Mouse (Mus musculus): ENCODE measurements around the gene Zdhhc22.

Zdhhc22 gene

DNA sequence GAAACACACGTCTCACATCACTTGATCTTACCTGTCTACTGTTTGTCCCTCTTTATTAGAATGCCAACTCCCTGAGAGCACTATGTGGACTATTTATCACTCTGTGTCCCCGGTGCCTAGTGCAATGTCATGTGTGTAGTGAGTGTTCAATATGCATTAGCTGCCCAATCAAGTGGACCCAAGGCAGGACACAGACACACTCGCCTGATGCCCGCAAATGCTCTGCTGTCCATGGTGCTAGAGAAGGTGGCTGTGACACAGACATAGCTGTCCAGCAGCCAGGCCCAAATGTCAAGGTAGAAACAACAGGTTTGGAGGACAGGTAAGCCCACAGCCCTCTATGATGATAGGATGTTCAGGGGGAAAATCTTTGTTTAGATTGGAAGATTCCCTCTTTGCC, 3.9 kb upstream of the Zdhhc22 start:
- DNase-seq = no peak

GRCm38 (mm10) chr12:86990755-86991110, 503 bp upstream of the Zdhhc22 start:
- no peak for DNase-seq

- DNase-seq = peak; percentile 40
These were observed 852 bp downstream of the Zdhhc22 start for GRCm38 (mm10) chr12:86989378-86989777.

- DNase-seq = no peak
These were observed 2.0 kb downstream of the Zdhhc22 start for GRCm38 (mm10) chr12:86988227-86988626.

DNA sequence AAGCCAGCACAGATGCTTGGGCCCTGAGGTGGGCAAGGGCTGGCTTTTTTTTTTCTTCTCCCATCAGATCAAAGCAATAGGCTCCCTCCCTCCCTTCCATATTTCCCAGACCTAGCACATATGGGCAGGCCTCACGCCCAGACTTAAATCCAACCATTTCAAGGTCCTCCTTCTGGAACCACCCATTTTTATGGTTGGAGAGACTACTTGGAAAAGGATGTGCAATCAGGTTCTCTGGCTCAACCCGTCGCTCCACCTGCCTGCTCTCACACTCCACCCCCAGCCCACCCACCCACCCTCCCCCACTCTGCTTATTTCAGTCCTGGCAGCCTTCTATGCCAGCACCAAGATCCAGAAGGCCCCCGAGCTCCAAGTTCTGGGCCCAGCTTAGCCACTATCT, 3.7 kb downstream of the Zdhhc22 start:
- no peak for DNase-seq

DNA sequence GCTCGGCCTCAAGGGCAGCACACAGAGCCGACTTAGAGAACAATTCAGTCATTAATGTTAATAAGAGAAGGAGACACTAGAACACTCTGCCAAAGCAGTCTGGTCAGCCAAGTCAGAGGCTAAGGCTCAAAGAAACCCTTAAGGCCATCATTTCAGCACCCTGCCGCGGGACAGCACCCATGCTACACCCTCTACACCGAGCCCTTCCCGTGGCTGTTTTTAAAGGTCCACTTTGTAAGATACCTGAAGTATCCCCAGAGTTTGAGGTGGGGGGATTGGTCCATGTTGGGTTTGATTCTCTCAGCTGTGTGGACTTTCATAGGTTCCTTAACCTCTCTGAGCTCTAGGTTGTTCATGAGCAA, 6.1 kb downstream of the Zdhhc22 start:
- DNase-seq = peak; percentile 36

DNA sequence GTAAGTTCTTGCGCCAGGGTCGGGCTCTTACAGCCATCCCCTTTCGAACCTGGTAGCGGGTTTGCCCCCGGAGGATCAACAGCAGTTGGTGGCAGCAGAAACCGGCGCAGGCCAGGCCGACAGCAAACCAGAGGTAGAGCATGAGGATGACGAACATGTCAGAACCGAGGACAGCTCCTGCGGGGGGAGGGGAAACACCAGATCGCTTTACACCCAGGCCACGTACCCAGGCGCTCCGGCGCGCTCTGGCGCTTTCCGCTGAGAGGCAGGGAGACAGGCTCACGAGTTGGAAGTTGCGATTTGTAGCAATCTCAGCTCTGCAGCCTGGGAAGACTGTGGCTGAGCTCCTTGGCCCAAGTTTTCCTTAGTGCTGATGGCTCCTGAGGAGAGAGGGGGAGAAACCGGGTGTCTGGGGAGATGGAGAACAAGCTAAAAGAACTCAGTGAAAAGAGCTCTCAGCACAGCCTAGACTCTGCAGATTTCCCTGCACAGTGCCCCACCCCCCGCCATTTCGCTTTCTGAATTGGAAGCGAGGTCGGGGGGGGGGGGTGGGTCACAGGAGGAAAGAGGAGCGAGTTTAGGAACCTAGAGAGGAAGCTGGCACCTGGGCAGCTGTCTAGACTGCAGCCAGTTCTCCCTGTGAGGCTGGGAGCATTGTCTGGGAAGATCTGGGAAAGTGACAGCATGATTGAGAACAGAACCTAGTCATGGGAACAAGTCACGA, 6.6 kb downstream of the Zdhhc22 start:
- DNase-seq = peak; percentile 73

DNA sequence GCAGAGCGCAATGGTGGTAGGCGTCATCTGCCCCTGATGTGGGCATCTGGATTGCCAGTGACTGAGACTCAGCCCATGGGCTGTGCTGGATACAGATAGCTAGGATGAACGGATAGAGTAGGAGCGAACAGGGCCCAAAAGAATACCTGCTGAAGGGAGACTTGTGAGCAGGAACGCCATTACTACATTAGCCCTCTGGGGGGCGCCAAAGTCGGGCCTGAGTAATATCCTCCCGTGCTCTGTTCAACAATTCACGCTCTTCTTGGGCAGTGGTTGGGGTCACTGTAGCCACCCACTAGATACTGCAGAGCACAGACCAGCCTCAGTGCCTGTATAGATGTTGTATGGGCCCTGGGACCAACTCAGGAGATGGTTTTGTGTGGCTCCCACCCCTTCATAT, 9.1 kb downstream of the Zdhhc22 start:
- no peak for DNase-seq

DNA sequence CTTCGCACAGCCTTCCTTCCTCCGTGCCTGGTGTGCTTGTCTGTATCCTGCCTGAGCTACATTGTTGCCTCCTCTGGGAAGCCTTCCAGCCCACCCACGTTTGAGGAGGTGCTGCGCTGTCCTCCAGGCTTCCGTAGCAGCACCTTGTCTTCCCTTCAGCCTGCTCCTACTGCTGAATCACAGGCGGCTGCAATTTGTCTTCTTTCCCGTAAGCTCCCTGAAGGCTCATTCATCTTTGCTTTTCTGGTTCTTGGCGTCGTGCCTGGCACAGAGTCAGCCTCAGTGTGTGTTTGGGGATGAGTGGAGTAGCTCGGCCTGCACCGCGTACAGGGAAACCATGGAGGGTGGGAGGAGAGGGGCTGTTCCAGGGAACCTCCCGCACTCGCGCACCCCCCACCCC, 12.4 kb downstream of the Zdhhc22 start:
- DNase-seq = peak; percentile 38

- DNase-seq = no peak
These were observed 13.6 kb downstream of the Zdhhc22 start for GRCm38 (mm10) chr12:86976511-86977168.

DNA sequence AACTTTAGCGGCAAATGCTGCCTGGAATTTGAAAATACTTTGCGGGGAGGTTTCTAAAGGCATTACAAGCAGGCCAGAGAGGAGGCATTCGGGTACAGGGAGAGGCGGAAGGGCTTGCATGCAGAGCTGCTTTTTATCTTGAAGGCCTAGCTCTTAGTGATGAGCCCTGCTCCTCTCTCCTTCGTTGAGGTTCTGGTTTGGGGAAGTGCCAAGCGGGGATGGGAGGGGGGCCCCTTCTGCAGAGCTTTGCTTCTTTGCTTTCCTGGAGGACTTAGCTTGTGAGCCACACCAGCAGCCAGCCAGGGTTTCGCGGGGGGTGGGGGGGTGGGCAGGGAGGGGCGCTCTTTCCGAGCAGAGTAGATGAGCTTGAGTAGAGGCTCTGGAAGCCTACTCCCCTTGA, 14.5 kb downstream of the Zdhhc22 start:
- no peak for DNase-seq

GRCm38 (mm10) chr12:86974387-86975288, 15.6 kb downstream of the Zdhhc22 start:
- DNase-seq = peak; percentile 80

DNA sequence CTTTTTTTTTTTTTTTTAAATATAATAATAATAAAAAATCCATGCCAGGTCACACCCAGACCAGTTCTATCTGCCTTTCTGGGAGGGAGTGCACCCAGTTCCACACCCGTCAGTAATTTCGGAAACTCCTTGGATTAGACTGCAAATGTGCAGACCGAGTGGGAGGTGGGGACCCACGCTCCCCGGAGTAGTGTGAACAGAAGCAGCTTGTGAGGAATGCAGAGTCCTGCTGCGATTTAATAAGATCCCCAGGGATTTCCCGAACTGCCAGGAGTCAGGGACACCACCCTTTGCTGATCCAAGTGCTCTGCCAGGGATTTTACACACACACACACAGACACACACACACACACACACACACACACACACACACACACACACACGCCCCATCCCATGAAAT, 16.5 kb downstream of the Zdhhc22 start:
- DNase-seq = no peak

- DNase-seq = peak; percentile 68
These were observed 17.0 kb downstream of the Zdhhc22 start for GRCm38 (mm10) chr12:86973216-86973615.

- no peak for DNase-seq
These were observed 19.1 kb downstream of the Zdhhc22 start for GRCm38 (mm10) chr12:86971089-86971488.

DNA sequence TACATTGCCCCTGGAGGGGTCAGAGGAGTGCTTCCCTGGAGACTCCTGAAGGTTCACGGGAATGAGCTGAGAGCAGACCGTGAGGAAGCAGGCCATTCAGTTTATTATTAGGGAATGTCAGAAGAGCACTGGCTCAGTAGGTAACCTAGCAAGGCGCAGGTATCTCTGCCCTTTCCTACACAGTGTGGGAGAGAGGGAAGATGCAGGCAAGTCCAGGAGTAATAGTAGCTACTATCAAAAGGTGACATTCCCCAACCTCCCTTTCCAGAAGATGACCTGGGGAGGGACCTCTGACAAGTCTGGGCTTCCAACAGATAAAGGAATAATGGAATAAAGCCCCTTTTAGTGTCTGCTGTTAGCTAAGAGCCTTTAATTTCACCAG, 21.0 kb downstream of the Zdhhc22 start:
- no peak for DNase-seq

- no peak for DNase-seq
These were observed 21.6 kb downstream of the Zdhhc22 start for GRCm38 (mm10) chr12:86968468-86969219.

- no peak for DNase-seq
These were observed 24.9 kb downstream of the Zdhhc22 start for GRCm38 (mm10) chr12:86965237-86965799.

GRCm38 (mm10) chr12:86964278-86965057, 25.8 kb downstream of the Zdhhc22 start:
- DNase-seq = no peak

GRCm38 (mm10) chr12:86961589-86962344, 28.5 kb downstream of the Zdhhc22 start:
- DNase-seq = no peak

- DNase-seq = no peak
These were observed 29.4 kb downstream of the Zdhhc22 start for GRCm38 (mm10) chr12:86960791-86961335.

Measured in right cerebral cortex, postnatal 4 days (tissue).